Mouse (Mus musculus) 3134 (cell line): ENCODE measurements around the gene 4930432K21Rik.

Source experiments
- DNase-seq: peaks from one replicate; pipeline ENCODE4 v3.0.0-alpha.2; 2011; ENCODE audit warnings: low spot score; ENCODE audit not compliant: insufficient read length; ENCODE audit errors: extremely low read depth

4930432K21Rik gene

DNA sequence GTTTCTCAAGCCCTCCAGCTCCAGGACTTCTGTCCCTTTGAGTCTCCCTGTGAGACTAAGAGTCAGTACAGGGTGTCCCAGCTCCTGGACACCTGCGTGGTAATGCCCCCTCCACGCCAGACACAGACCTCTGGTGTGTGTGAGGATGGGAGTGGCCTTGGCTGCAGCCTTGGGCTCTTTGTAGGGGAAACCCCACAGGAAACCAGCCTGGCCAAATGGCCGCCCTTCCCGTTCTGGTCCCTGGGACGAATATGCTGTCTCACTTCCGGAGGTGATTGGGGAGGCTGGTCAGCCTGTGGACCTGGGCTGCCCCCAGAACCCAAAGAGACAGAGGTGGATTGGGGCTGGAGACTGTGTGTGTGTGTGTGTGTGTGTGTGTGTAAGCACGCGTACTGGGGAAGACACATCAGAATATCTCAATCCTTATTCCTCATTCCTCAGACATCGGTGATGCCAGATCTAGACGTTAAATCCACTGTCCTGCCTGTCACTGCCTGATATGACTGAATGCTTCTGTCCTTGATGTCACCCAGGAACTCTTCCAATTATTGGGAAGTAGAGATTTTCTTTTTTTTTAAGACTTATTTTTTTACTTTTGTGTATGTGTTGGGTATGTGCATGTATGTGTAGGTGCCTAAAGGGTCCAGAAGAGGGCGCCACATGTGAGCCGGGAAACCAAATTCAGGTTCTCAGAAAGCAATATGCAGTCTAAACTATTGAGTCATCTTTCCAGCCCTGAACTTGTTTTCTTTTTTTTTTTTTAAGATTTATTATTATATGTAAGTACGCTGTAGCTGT lies 56.3 kb downstream of the 4930432K21Rik start:
- peak; percentile 58 for DNase-seq

DNA sequence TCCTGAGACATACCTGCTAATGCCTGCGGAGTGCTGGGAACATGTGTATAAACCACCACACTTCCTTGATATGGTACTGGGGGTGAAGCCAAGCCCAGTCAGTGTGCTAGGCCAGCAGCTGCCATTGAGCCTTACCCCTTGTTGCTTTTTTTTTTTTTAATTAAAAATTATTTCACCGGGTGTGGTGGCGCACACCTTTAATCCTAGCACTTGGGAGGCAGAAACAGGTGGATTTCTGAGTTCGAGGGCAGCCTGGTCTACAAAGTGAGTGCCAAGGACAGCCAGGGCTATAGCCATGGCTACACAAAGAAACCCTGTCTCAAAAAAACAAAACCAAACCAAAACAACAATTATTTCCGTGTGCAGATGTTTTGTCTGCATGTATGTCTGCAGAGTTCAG lies 57.2 kb downstream of the 4930432K21Rik start:
- DNase-seq = no peak

GRCm38 (mm10) chr8:84206666-84207065 lies 58.8 kb downstream of the 4930432K21Rik start:
- no peak for DNase-seq

- DNase-seq = no peak
Measured at GRCm38 (mm10) chr8:84207811-84208210, 60.0 kb downstream of the 4930432K21Rik start.

GRCm38 (mm10) chr8:84208381-84209380 lies 60.9 kb downstream of the 4930432K21Rik start:
- DNase-seq = no peak

- peak; percentile 68 for DNase-seq
Measured at GRCm38 (mm10) chr8:84210167-84210791, 62.5 kb downstream of the 4930432K21Rik start.

- peak; percentile 47 for DNase-seq
Measured at GRCm38 (mm10) chr8:84211202-84211601, 63.4 kb downstream of the 4930432K21Rik start.

GRCm38 (mm10) chr8:84211881-84212563 lies 64.2 kb downstream of the 4930432K21Rik start:
- DNase-seq = no peak

DNA sequence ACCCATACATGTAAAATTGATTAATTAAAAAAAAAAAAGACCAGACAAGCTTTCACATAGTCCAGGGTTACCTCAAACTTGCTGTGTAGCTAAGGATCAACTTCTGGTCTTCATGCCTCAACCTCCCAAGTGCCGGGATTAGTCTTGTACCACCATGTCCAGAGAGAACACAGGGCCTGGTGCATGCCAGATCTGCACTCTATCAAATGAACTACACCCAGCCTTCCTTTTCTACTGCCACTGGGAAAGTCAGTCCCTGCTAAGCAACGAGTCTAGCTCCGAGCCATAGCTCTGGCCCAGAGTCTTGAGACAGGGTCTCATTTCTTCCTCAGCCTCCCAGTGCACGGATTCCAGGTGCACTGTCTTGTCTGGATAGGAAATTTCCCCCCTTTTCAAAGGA lies 65.5 kb downstream of the 4930432K21Rik start:
- no peak for DNase-seq

GRCm38 (mm10) chr8:84217206-84217605 lies 69.4 kb downstream of the 4930432K21Rik start:
- no peak for DNase-seq

DNA sequence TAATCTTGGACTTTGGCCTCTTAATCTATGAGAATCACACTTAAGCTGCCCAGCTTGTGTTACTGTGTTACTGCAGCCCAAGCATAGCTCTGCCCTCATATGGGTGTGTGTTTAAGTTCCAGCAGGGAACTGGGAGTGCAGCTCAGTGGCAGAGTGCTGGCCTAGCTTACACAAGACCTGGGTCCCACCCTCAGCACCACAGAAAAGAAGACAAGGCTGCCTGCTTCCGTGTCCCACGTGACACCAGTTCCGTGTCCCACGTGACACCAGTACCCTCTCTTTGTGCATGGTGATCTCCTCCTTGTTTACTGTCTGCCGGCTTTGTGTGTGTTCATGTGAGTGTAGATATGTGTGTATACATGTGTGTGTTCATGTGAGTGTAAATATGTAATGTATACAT lies 70.3 kb downstream of the 4930432K21Rik start:
- DNase-seq = no peak

GRCm38 (mm10) chr8:84220105-84220504 lies 72.3 kb downstream of the 4930432K21Rik start:
- DNase-seq = no peak
